Mouse (Mus musculus): ENCODE data around the gene Vgll2. TPM values are rescaled to one million over a fixed set of nuclear protein-coding genes. Genes with fewer than 3 reads are reported as not detected.

The Vgll2 gene
- not detected in 2 replicates for polyA plus RNA-seq (2012; ENCODE audit: low replicate concordance)

DNA sequence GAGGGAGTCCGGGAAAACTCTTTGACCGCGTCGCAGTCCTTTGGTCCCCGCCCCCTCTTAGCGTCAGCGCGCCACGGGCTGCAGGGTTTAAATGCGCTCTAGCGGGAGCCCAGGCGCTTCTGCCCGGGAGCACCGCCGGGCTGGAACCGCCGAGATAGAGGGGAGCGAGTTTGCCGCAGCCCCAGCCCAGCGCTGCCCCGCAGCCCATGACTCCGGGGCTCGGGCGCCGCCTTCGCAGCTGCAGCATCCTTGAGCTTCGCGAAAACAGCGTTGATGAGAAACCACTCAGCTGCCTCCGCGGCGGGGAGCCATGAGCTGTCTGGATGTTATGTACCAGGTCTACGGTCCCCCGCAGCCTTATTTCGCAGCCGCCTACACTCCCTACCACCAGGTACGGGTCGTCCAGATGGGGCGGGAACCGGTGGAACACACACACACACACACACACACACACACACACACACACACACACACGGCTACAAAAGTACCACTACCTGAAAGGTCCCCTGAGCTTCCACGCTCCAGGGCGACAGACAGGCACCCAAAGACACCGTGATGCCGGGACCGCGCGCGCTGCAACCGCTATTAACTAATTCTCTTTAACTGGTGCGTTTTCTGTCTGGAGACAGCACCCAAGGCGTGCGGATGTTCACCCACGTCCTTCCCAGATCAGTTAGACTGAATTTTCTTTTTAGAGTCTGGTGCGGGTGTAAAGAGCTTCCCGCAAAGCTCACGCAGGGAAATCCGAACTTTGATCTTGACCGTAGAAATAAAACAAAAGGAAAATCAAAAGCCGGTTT lies at the start of gene Vgll2:
TSS of gene Vgll2 (plus strand) at position 90 of the 800 bp plus-strand sequence.

Other genes starting within 250 kb of the Vgll2 start
- gene Ros1, start 172.7 kb downstream of the Vgll2 start, polyA plus RNA-seq (2012; ENCODE audit: low replicate concordance) = not detected in 2 replicates
- 0.18 and 0.71 TPM in 2 replicates for gene Dcbld1, start 211.1 kb downstream of the Vgll2 start, polyA plus RNA-seq (2012; ENCODE audit: low replicate concordance)

All from leukemia stem cell, adult 10-12 weeks (primary cell).